Mouse (Mus musculus) forebrain, postnatal 0 days (tissue): ENCODE data around the gene Ankrd35. TPM values are rescaled to one million over a fixed set of nuclear protein-coding genes. Genes with fewer than 3 reads are reported as not detected.
A peak's percentile ranks its signal among the peaks of the same experiment; 100 is the strongest.

Experiments
- ATAC-seq: fragments of 200-750 bp; cut with Nextera tagmentation; 2 replicates; pipeline ENCODE4 v1.8.0; 2017; ENCODE audit warnings: mild to moderate bottlenecking, moderate library complexity
- DNase-seq: peaks from one replicate; pipeline ENCODE4 v3.0.0-alpha.2; 2015
- H3K27ac ChIP-seq: fragments of 300-500 bp; sonication (generic); 2 replicates; pipeline ENCODE4 v1.5.1; 2014; ENCODE audit warnings: low read depth, mild to moderate bottlenecking, antibody characterized with exemption, low read length, moderate library complexity, mixed read lengths
- H3K27me3 ChIP-seq: fragments of 300-500 bp; sonication (generic); 2 replicates; pipeline ENCODE4 v1.6.1; 2014; ENCODE audit warnings: mild to moderate bottlenecking, low read length, mixed read lengths; ENCODE audit not compliant: insufficient read depth
- H3K36me3 ChIP-seq: fragments of 300-500 bp; sonication (generic); 2 replicates; pipeline ENCODE4 v1.6.1; 2014; ENCODE audit warnings: mild to moderate bottlenecking, moderate library complexity; ENCODE audit not compliant: insufficient read depth
- H3K4me1 ChIP-seq: fragments of 300-500 bp; sonication (generic); 2 replicates; pipeline ENCODE4 v1.6.1; 2014; ENCODE audit warnings: antibody characterized with exemption; ENCODE audit not compliant: insufficient read depth
- H3K4me2 ChIP-seq: fragments of 300-500 bp; sonication (generic); 2 replicates; pipeline ENCODE4 v1.6.1; 2014; ENCODE audit warnings: low read depth, mild to moderate bottlenecking, moderate library complexity
- H3K4me3 ChIP-seq: fragments of 300-500 bp; sonication (generic); 2 replicates; pipeline ENCODE4 v1.5.1; 2014; ENCODE audit warnings: low read depth, low read length, mixed read lengths
- H3K9ac ChIP-seq: fragments of 300-500 bp; sonication (generic); 2 replicates; pipeline ENCODE4 v1.6.1; 2014; ENCODE audit warnings: mild to moderate bottlenecking
- H3K9me3 ChIP-seq: fragments of 300-500 bp; sonication (generic); 2 replicates; pipeline ENCODE4 v1.6.1; 2016; ENCODE audit warnings: low read length
- CTCF ChIP-seq: sonication (generic); IDR thresholded peaks from 2 replicates; pipeline ENCODE4 v1.5.1; 2016; ENCODE audit warnings: antibody characterized with exemption, control low read depth, low read depth
- WGBS: fragments of 180-500 bp; shearing (Covaris S2); extraction: QIAGEN DNeasy Blood & Tissue Kit; methylation state at CpG from one replicate; pipeline ENCODE4 v1.1.7; 2014; 5-methylcytosine and 5-hydroxymethylcytosine counted together
- polyA plus RNA-seq: library from polyadenylated mRNA; unstranded; fragments of >200 nt; fragmentation: Nextera tagmentation; extraction: Ambion mirVana; gene quantifications from 2 replicates; pipeline ENCODE4 v1.2.1, GENCODE M21; 2015
- total RNA-seq: library from RNA; depleted of rRNA; stranded (reverse); fragments of >200 nt; gene quantifications from 2 replicates; pipeline ENCODE4 v1.2.3, GENCODE M21; 2014

The Ankrd35 gene
- total and polyA plus RNA-seq, 2 experiments from 2014 or later, result 4.7 to 7.1 TPM

DNA sequence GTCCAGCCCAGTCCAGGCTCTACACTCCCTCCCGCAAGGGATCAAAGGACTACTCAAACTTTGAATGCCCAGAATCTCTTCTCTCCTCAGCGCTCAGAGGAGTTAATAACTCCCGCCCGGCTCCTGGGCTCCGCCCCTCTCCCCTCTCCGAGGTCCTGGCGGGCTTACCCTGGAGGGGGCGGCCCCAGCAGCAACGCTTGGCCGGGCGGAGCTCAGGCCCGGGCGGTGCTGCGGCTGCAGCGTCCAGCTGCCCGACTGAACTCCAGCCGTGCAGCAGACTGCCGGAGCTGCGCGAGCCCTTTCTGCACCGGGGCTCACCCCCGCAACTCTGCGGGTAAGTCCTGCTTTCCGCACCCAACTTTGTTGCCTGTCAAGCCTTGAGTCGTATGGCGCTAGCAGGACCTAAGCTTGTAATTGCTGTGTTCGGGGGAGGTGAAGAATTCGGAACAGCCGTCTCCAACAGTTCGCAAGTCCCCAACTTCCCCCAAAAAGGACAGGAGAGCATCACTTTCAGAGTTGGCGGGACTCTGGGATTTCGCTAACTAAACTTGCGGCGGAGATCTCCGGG, 26.4 kb downstream of the Ankrd35 start, which contains the start of gene Pias3:
TSS of gene Pias3 (plus strand) at position 187 of the 568 bp plus-strand sequence.
- peak within 1 kb of the TSS; percentile 63 for H3K4me3 ChIP-seq
- H3K27me3 ChIP-seq, result no peaks in the 10 kb centered on the region
- peaks cover 12% of the 10 kb centered on the region for H3K36me3 ChIP-seq
- H3K4me1 ChIP-seq, result peaks cover 9% of the 10 kb centered on the region
- no peaks in the 10 kb centered on the region for H3K9me3 ChIP-seq
- DNase-seq, result no peak
- TF ChIP-seq CTCF, result no peak
- peak within 1 kb of the TSS; percentile 77 for H3K4me2 ChIP-seq
- WGBS, result under 1% methylated on average over 35 of the region's 35 CpGs
- H3K9ac ChIP-seq, result peak within 1 kb of the TSS; percentile 92
- peak within 1 kb of the TSS; percentile 88 for H3K27ac ChIP-seq
- ATAC-seq, result peak; percentile 53

DNA sequence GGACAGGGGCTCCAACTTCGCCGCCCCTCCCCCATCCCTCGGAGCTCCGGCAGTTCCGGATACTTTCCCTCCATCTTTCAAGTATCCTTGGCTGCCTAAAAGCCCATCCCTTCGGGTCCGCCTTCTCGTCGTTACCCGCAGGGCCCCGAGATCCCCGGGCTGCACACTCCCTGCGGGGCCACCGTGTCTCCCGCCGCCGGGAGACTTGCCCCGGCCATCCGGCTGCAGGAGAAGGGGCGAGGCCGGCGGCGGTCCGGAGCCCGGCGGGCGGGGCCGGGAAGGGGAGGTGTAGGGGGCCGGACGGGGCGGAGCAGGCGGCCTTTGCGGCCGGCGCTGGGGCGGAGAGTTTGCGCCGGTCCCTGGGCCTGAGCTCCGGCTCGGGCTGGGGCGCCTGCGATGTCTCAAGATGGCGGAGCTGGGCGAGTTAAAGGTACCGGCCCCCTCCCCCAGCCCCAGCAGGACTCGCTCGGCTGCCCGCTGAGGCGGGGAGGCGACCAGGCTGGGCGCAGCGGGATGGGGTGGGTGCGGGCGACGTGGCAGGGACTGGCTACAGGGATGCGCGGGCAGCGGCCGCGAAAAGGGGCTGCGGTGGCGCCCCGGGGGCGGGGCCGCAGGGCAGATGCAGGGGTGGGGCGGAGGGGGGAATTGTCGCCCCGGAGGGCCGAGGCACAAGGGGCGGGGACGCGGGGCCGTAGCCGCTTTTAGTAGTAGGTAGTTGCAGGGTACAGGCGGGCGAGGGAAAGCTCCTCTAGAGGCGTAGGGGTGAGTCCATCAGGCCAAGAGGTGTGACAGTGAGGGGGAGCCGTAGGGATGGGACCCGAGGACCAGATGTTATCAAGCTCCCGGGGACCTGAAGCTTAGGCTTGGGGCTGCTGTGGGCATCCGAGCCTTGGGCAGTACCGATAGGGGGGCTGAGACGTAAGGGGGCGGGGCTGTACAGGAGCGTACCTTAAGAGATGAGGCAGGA, 27.1 kb downstream of the Ankrd35 start:
- WGBS, result under 1% methylated on average over 83 of the region's 85 CpGs
- peak overlapping the region; percentile 77 for H3K4me2 ChIP-seq
- peak; percentile 6; the same call in 1 of the 2 replicates for TF ChIP-seq CTCF
- DNase-seq, result peak; percentile 84
- H3K9me3 ChIP-seq, result no peaks in the 10 kb centered on the region
- peak overlapping the region; percentile 63 for H3K4me3 ChIP-seq
- peak; percentile 95 for ATAC-seq
- peak overlapping the region; percentile 92 for H3K9ac ChIP-seq
- H3K36me3 ChIP-seq, result peaks cover 19% of the 10 kb centered on the region
- peaks cover 9% of the 10 kb centered on the region for H3K4me1 ChIP-seq
- peak overlapping the region; percentile 88 for H3K27ac ChIP-seq
- no peaks in the 10 kb centered on the region for H3K27me3 ChIP-seq

DNA sequence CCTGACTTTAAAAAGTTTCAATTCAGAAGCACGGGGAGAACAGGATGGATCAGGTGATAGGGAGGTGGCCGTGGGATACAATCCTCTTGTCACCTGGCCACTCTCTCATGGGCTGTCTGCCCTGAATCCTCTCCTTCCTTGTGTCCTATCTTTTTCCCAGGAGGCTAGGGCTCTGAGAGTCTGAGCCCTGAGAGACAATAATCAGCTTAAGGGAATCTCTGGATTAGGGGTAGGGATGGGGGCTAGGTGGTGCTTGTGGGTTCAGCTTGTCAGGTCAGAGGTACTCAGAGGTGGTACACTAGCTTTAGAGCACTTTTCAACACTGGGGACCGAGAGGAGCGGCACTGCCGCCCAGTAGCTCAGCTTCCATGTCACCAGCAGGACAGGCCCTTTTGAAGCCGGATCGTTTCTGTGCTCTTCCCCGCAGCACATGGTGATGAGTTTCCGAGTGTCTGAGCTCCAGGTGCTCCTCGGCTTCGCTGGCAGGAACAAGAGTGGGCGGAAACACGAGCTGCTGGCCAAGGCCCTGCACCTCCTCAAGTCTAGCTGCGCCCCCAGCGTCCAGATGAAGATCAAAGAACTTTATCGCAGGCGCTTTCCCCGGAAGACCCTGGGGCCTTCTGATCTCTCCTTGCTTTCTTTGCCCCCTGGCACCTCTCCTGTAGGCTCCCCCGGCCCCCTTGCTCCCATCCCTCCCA, 29.2 kb downstream of the Ankrd35 start:
- DNase-seq (no peak), ATAC-seq (no peak)
- TF ChIP-seq CTCF, result no peak
- WGBS, result 59% methylated on average over 19 of the region's 19 CpGs
- H3K9ac ChIP-seq, result no peak overlapping the region
- H3K4me3 ChIP-seq, result no peak overlapping the region
- no peaks in the 10 kb centered on the region for H3K27me3 ChIP-seq
- no peak overlapping the region for H3K4me2 ChIP-seq
- H3K4me1 ChIP-seq, result peaks cover 9% of the 10 kb centered on the region
- H3K9me3 ChIP-seq, result no peaks in the 10 kb centered on the region
- no peak overlapping the region for H3K27ac ChIP-seq
- H3K36me3 ChIP-seq, result peaks cover 37% of the 10 kb centered on the region

DNA sequence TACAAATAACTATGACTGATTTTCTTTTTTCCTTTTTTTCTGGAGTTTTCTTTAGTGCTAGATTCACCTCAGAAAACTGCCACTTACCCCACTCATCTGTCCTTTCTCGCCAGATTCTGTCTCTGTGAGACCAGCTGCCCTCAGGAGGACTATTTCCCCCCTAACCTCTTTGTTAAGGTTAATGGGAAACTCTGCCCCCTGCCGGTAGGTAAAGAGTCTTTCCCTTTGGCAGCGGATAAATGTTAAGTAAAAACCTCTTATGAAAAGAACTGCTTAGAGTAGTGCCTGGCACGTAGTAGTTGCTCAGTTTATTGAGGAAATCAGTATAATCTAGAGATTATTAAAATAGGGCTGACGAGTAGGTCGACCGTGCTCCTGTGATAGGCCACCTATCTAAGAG, 30.4 kb downstream of the Ankrd35 start:
- no peak for DNase-seq
- TF ChIP-seq CTCF, result peak; percentile 46
- H3K4me3 ChIP-seq, result no peak overlapping the region
- H3K36me3 ChIP-seq, result peaks cover 45% of the 10 kb centered on the region
- no peak overlapping the region for H3K4me2 ChIP-seq
- no peaks in the 10 kb centered on the region for H3K9me3 ChIP-seq
- H3K27me3 ChIP-seq, result no peaks in the 10 kb centered on the region
- no peak overlapping the region for H3K9ac ChIP-seq
- WGBS, result 56% methylated on average over 7 of the region's 7 CpGs
- H3K4me1 ChIP-seq, result peaks cover 9% of the 10 kb centered on the region
- H3K27ac ChIP-seq, result no peak overlapping the region
- ATAC-seq, result no peak

DNA sequence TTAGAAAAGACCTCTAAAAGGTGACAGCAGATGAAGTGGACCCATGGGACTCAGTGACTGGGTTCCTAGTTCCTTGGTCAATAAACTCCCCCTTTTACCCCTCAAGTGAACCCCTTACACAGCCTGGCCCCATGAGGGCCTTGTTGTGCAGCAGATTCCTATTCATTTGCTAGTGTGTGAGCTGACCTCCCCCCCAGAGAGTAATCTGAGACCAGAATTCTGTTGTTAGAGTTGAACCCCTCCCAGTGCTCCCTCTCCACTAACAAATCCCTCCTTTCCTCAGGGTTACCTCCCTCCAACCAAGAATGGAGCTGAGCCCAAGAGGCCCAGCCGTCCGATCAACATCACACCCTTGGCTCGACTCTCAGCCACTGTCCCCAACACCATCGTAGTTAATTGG, 31.1 kb downstream of the Ankrd35 start:
- Histone ChIP-seq H3K36me3 (peaks cover 45% of the 10 kb centered on the region), H3K27ac (no peak overlapping the region), H3K27me3 (no peaks in the 10 kb centered on the region), H3K9ac (no peak overlapping the region), H3K4me2 (no peak overlapping the region), H3K4me1 (peaks cover 7% of the 10 kb centered on the region), H3K9me3 (no peaks in the 10 kb centered on the region), H3K4me3 (no peak overlapping the region)
- no peak for ATAC-seq
- no peak for DNase-seq
- 83% methylated on average over 4 of the region's 4 CpGs for WGBS
- no peak for TF ChIP-seq CTCF

DNA sequence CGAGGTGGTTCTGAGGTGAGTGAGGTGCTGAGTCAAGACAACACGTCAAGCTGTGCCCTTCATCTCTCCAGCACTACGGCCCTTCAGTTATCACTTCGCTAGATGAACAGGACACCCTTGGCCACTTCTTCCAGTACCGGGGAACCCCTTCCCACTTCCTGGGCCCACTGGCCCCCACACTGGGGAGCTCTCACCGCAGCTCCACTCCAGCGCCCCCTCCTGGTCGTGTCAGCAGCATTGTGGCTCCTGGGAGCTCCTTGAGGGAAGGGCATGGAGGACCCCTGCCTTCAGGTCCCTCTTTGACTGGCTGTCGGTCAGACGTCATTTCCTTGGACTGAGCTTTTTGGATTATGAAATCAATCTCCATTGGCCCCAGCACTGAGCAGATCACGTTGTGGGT, 34.8 kb downstream of the Ankrd35 start:
- H3K9me3 ChIP-seq, result no peaks in the 10 kb centered on the region
- no peak overlapping the region for H3K9ac ChIP-seq
- H3K4me2 ChIP-seq, result no peak overlapping the region

More for the DNA sequence above, 34.8 kb downstream of the Ankrd35 start:
- WGBS, result 67% methylated on average over 11 of the region's 11 CpGs
- DNase-seq, result no peak
- no peak for ATAC-seq
- Histone ChIP-seq H3K4me1 (no peaks in the 10 kb centered on the region), H3K36me3 (peaks cover 45% of the 10 kb centered on the region), H3K27ac (no peak overlapping the region), H3K4me3 (no peak overlapping the region), H3K27me3 (no peaks in the 10 kb centered on the region)
- peak; percentile 47; the same call in 1 of the 2 replicates for TF ChIP-seq CTCF
